Mouse (Mus musculus) midbrain, embryonic 16.5 days (tissue): ENCODE results near the gene Sppl3. TPM values are rescaled to one million over a fixed set of nuclear protein-coding genes. Genes with fewer than 3 reads are reported as not detected.

ENCODE experiments used
- ATAC-seq: fragments of 200-750 bp; cut with Nextera tagmentation; 2 replicates; pipeline ENCODE4 v1.8.0; 2017; ENCODE audit warnings: moderate TSS enrichment
- H3K27ac ChIP-seq: fragments of 300-500 bp; sonication (generic); 2 replicates; pipeline ENCODE4 v1.5.1; 2014; ENCODE audit warnings: mild to moderate bottlenecking, low read length, mixed read lengths
- H3K27me3 ChIP-seq: fragments of 300-500 bp; sonication (generic); 2 replicates; pipeline ENCODE4 v1.6.1; 2014; ENCODE audit warnings: low read depth, low read length, mixed read lengths; ENCODE audit not compliant: control insufficient read depth, insufficient read depth
- H3K36me3 ChIP-seq: fragments of 300-500 bp; sonication (generic); 2 replicates; pipeline ENCODE4 v1.6.1; 2014; ENCODE audit warnings: mild to moderate bottlenecking, low read length, moderate library complexity, mixed read lengths; ENCODE audit not compliant: control insufficient read depth, insufficient read depth
- H3K4me1 ChIP-seq: fragments of 300-500 bp; sonication (generic); 2 replicates; pipeline ENCODE4 v1.6.1; 2014; ENCODE audit warnings: mild to moderate bottlenecking, low read length, mixed read lengths; ENCODE audit not compliant: control insufficient read depth, insufficient read depth
- H3K4me2 ChIP-seq: fragments of 300-500 bp; sonication (generic); 2 replicates; pipeline ENCODE4 v1.6.1; 2014; ENCODE audit warnings: mild to moderate bottlenecking, low read length, mixed read lengths
- H3K4me3 ChIP-seq: fragments of 300-500 bp; sonication (generic); 2 replicates; pipeline ENCODE4 v1.5.1; 2014; ENCODE audit warnings: low read depth, mild to moderate bottlenecking, low read length, moderate library complexity, mixed read lengths
- H3K9ac ChIP-seq: fragments of 300-500 bp; sonication (generic); 2 replicates; pipeline ENCODE4 v1.6.1; 2014; ENCODE audit warnings: low read depth, low read length, mixed read lengths
- H3K9me3 ChIP-seq: fragments of 300-500 bp; sonication (generic); replicated peaks from 2 replicates; pipeline ENCODE4 v1.6.1; 2014; ENCODE audit warnings: mild to moderate bottlenecking, low read length, mixed read lengths; ENCODE audit not compliant: control insufficient read depth, poor library complexity, severe bottlenecking
- WGBS: fragments of 180-500 bp; shearing (Covaris S2); extraction: QIAGEN DNeasy Blood & Tissue Kit; methylation state at CpG from one replicate; pipeline ENCODE4 v1.1.7; 2014; 5-methylcytosine and 5-hydroxymethylcytosine counted together
- polyA plus RNA-seq: library from polyadenylated mRNA; unstranded; fragments of >200 nt; fragmentation: Nextera tagmentation; extraction: Ambion mirVana; gene quantifications from 2 replicates; pipeline ENCODE4 v1.2.1, GENCODE M21; 2015

Gene Sppl3
- polyA plus RNA-seq, 1 experiment from 2014 or later = 18.2 TPM

DNA sequence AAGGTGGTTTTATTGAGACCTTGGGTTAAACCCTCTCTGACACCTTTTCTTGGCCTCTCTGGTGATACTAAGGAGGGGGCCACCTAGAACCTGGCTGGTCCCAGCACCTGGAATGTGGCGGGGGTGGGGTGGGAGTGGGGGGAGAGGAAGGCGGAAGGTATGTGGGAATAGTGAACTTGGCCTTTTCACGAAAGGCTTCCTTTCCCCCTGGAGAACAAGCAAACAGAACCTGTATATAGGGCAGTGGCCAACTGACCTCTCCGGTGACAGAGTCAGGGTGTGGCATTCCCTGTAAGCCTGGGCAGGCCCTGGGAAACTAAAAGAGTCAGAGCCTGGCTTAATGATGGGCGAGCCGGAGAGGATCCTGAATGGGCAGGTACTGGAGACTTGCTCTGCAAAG lies 1.8 kb upstream of the Sppl3 start:
- no peak overlapping the region for H3K4me3 ChIP-seq
- ATAC-seq = no peak
- no peak overlapping the region for H3K4me2 ChIP-seq
- no peaks in the 10 kb centered on the region for H3K9me3 ChIP-seq
- WGBS = 92% methylated on average over 6 of the region's 6 CpGs
- H3K27ac ChIP-seq = no peak overlapping the region
- H3K36me3 ChIP-seq = no peaks in the 10 kb centered on the region
- H3K9ac ChIP-seq = no peak overlapping the region
- H3K4me1 ChIP-seq = peaks cover 21% of the 10 kb centered on the region
- no peaks in the 10 kb centered on the region for H3K27me3 ChIP-seq

- ATAC-seq = no peak
- Histone ChIP-seq H3K36me3 (no peaks in the 10 kb centered on the region), H3K27ac (peak overlapping the region; percentile 97; the same call in 1 of the 2 replicates), H3K4me1 (peaks cover 26% of the 10 kb centered on the region), H3K9ac (peak overlapping the region; percentile 99), H3K4me3 (peak overlapping the region; percentile 100; the same call in 1 of the 2 replicates), H3K27me3 (no peaks in the 10 kb centered on the region), H3K4me2 (peak overlapping the region; percentile 85), H3K9me3 (no peaks in the 10 kb centered on the region)
- WGBS = 63% methylated on average over 3 of the region's 3 CpGs
Observed at GRCm38 (mm10) chr5:115009961-115010360, 976 bp upstream of the Sppl3 start.

- peaks cover 26% of the 10 kb centered on the region for H3K4me1 ChIP-seq
- H3K9ac ChIP-seq = peak overlapping the region; percentile 99
- H3K27me3 ChIP-seq = no peaks in the 10 kb centered on the region
- no peaks in the 10 kb centered on the region for H3K9me3 ChIP-seq
- peak overlapping the region; percentile 97 for H3K27ac ChIP-seq
- no peak overlapping the region; the same call in 1 of the 2 replicates for H3K4me2 ChIP-seq
- no peaks in the 10 kb centered on the region for H3K36me3 ChIP-seq
- ATAC-seq = peak; percentile 50
- peak overlapping the region; percentile 100 for H3K4me3 ChIP-seq
- under 1% methylated on average over 32 of the region's 57 CpGs for WGBS
Observed at GRCm38 (mm10) chr5:115011217-115011518, 231 bp downstream of the Sppl3 start.

DNA sequence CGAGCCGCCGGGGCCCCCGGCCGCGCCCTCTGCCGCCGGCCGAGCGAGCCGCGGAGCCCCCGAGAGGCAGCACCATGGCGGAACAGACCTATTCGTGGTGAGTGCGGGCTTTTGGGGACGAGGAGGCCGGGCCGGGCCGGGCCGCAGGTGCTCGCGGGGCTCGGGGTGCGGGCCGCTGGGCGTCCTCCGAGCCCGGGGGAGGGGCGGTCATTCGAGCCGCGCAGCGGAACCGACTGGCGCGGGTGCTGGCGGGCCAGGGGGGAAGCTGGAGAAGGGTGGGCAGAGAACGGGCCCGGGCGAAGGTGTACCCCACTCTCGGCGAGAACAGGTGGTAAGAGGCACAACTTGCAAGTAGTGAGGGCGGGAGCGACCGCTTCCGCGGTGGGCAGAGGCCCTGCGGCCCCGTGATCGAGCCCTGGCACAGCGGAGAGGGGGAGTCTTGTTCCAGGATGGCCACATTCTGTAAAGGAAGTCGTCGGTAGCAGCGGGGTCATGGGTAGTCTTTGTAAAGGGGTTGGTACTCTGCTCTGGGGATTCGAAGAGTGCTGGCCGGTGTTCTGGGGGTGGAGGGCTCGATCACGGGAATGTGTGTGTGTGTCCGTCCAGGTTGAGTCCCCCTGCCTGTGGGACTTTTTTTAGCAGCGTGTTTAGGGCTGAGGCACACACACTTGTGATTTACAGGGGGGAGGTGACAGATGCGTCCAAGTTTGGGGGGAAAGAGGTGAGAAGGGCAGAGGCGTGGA lies 753 bp downstream of the Sppl3 start:
- peaks cover 26% of the 10 kb centered on the region for H3K4me1 ChIP-seq
- H3K9me3 ChIP-seq = no peaks in the 10 kb centered on the region
- ATAC-seq = peak; percentile 55; the same call in 1 of the 2 replicates
- WGBS = 0% methylated on average over 45 of the region's 63 CpGs
- H3K27ac ChIP-seq = peak overlapping the region; percentile 97
- peak overlapping the region; percentile 99 for H3K9ac ChIP-seq
- H3K27me3 ChIP-seq = no peaks in the 10 kb centered on the region
- no peaks in the 10 kb centered on the region for H3K36me3 ChIP-seq
- H3K4me3 ChIP-seq = peak overlapping the region; percentile 100
- peak overlapping the region; percentile 89 for H3K4me2 ChIP-seq

GRCm38 (mm10) chr5:115013436-115013835 lies 2.5 kb downstream of the Sppl3 start:
- WGBS = 65% methylated on average over 3 of the region's 3 CpGs
- H3K36me3 ChIP-seq = no peaks in the 10 kb centered on the region
- no peak overlapping the region for H3K9ac ChIP-seq
- peaks cover 26% of the 10 kb centered on the region for H3K4me1 ChIP-seq
- H3K4me3 ChIP-seq = no peak overlapping the region
- no peak overlapping the region for H3K27ac ChIP-seq
- no peaks in the 10 kb centered on the region for H3K9me3 ChIP-seq
- H3K4me2 ChIP-seq = peak overlapping the region; percentile 89
- no peak for ATAC-seq
- no peaks in the 10 kb centered on the region for H3K27me3 ChIP-seq

GRCm38 (mm10) chr5:115014570-115014969 lies 3.6 kb downstream of the Sppl3 start:
- Histone ChIP-seq H3K9ac (no peak overlapping the region), H3K27me3 (no peaks in the 10 kb centered on the region), H3K4me3 (no peak overlapping the region), H3K4me2 (no peak overlapping the region), H3K27ac (no peak overlapping the region), H3K9me3 (no peaks in the 10 kb centered on the region), H3K36me3 (no peaks in the 10 kb centered on the region), H3K4me1 (peaks cover 26% of the 10 kb centered on the region)
- no peak for ATAC-seq
- 76% methylated on average over 1 of the region's 1 CpGs for WGBS

DNA sequence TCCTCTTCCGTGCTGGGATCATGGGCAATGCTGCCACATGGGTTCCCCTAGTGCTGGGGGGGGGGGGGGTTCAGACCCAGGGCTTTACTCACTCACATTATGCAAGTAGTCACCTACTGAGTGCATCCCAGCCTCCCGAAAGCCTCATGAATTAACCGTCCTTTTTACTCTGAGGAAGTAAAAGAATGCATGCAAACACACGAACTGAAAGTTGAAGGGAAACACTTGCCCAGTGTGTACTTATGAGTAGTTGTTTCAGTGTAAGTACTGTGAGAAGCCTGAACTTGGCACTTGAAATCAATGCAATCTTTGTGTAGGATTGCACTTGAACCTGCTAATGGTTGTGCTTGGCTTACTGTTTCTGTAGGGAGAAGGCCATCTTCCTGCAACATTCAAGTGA lies 4.2 kb downstream of the Sppl3 start:
- WGBS = 53% methylated on average over 4 of the region's 4 CpGs
- no peaks in the 10 kb centered on the region for H3K36me3 ChIP-seq
- H3K4me2 ChIP-seq = no peak overlapping the region
- H3K4me3 ChIP-seq = no peak overlapping the region
- H3K4me1 ChIP-seq = peaks cover 24% of the 10 kb centered on the region
- no peaks in the 10 kb centered on the region for H3K9me3 ChIP-seq
- H3K9ac ChIP-seq = no peak overlapping the region
- no peaks in the 10 kb centered on the region for H3K27me3 ChIP-seq
- no peak overlapping the region for H3K27ac ChIP-seq
- no peak for ATAC-seq

GRCm38 (mm10) chr5:115018270-115018669 lies 7.3 kb downstream of the Sppl3 start:
- Histone ChIP-seq H3K9me3 (no peaks in the 10 kb centered on the region), H3K4me2 (no peak overlapping the region), H3K9ac (no peak overlapping the region), H3K27me3 (no peaks in the 10 kb centered on the region), H3K27ac (no peak overlapping the region), H3K4me3 (no peak overlapping the region), H3K4me1 (peaks cover 11% of the 10 kb centered on the region), H3K36me3 (no peaks in the 10 kb centered on the region)
- ATAC-seq = no peak
- 79% methylated on average over 2 of the region's 2 CpGs for WGBS

GRCm38 (mm10) chr5:115018813-115019212 lies 7.9 kb downstream of the Sppl3 start:
- H3K4me1 ChIP-seq = peaks cover 6% of the 10 kb centered on the region
- no peak overlapping the region for H3K4me2 ChIP-seq
- ATAC-seq = no peak
- no peak overlapping the region for H3K4me3 ChIP-seq
- no peaks in the 10 kb centered on the region for H3K36me3 ChIP-seq
- no peaks in the 10 kb centered on the region for H3K9me3 ChIP-seq
- no peak overlapping the region for H3K9ac ChIP-seq
- WGBS = 87% methylated on average over 4 of the region's 4 CpGs
- H3K27me3 ChIP-seq = no peaks in the 10 kb centered on the region
- no peak overlapping the region for H3K27ac ChIP-seq
